Mouse (Mus musculus) heart, embryonic 10.5 days (tissue): ENCODE data around the gene Timp3. TPM values are rescaled to one million over a fixed set of nuclear protein-coding genes. Genes with fewer than 3 reads are reported as not detected.

Experiments used
- DNase-seq: peaks from one replicate; pipeline ENCODE4 v3.0.0-alpha.2; 2017; ENCODE audit warnings: low spot score
- H3K27ac ChIP-seq: fragments of 300-500 bp; sonication (generic); 2 replicates; pipeline ENCODE4 v1.5.1; 2016; ENCODE audit warnings: mild to moderate bottlenecking
- H3K27me3 ChIP-seq: fragments of 300-500 bp; sonication (generic); 2 replicates; pipeline ENCODE4 v1.6.1; 2016; ENCODE audit warnings: mild to moderate bottlenecking; ENCODE audit not compliant: poor library complexity, insufficient read depth, severe bottlenecking
- H3K36me3 ChIP-seq: fragments of 300-500 bp; sonication (generic); 2 replicates; pipeline ENCODE4 v1.6.1; 2016; ENCODE audit warnings: mild to moderate bottlenecking, moderate library complexity
- H3K4me1 ChIP-seq: fragments of 300-500 bp; sonication (generic); 2 replicates; pipeline ENCODE4 v1.6.1; 2016; ENCODE audit warnings: mild to moderate bottlenecking
- H3K4me3 ChIP-seq: fragments of 300-500 bp; sonication (generic); 2 replicates; pipeline ENCODE4 v1.5.1; 2016; ENCODE audit warnings: mild to moderate bottlenecking, moderate library complexity
- H3K9me3 ChIP-seq: fragments of 300-500 bp; sonication (generic); 2 replicates; pipeline ENCODE4 v1.6.1; 2016; ENCODE audit warnings: mild to moderate bottlenecking, moderate library complexity
- WGBS: fragments of 180-500 bp; shearing (Covaris S2); methylation state at CpG from one replicate; pipeline ENCODE4 v1.1.7; 2016; 5-methylcytosine and 5-hydroxymethylcytosine counted together
- polyA plus RNA-seq: library from polyadenylated mRNA; unstranded; fragments of >200 nt; fragmentation: Nextera tagmentation; extraction: Ambion mirVana; gene quantifications from 2 replicates; pipeline ENCODE4 v1.2.1, GENCODE M21; 2016

The Timp3 gene
- polyA plus RNA-seq, 1 experiment from 2014 or later = 44.7 TPM

- peaks cover 80% of the 10 kb centered on the region for H3K4me1 ChIP-seq
Measured at GRCm38 (mm10) chr10:86334581-86334980, 34.4 kb downstream of the Timp3 start.

GRCm38 (mm10) chr10:86336506-86336905 lies 36.3 kb downstream of the Timp3 start:
- Histone ChIP-seq H3K4me3 (no peak overlapping the region), H3K36me3 (no peaks in the 10 kb centered on the region), H3K27ac (no peak overlapping the region), H3K9me3 (no peaks in the 10 kb centered on the region), H3K4me1 (peaks cover 88% of the 10 kb centered on the region), H3K27me3 (no peaks in the 10 kb centered on the region)
- WGBS = 61% methylated on average over 1 of the region's 1 CpGs
- DNase-seq = no peak

More at GRCm38 (mm10) chr10:86334581-86334980, 34.4 kb downstream of the Timp3 start:
- H3K27me3 ChIP-seq = no peaks in the 10 kb centered on the region
- no peaks in the 10 kb centered on the region for H3K9me3 ChIP-seq
- H3K27ac ChIP-seq = no peak overlapping the region; the same call in 1 of the 2 replicates
- DNase-seq = no peak
- no peak overlapping the region for H3K4me3 ChIP-seq
- H3K36me3 ChIP-seq = no peaks in the 10 kb centered on the region
- WGBS = 46% methylated on average over 8 of the region's 8 CpGs

- peaks cover 88% of the 10 kb centered on the region for H3K4me1 ChIP-seq
- H3K27ac ChIP-seq = no peak overlapping the region
- no peaks in the 10 kb centered on the region for H3K9me3 ChIP-seq
- no peaks in the 10 kb centered on the region for H3K36me3 ChIP-seq
- WGBS = 50% methylated on average over 3 of the region's 3 CpGs
- no peak for DNase-seq
- H3K4me3 ChIP-seq = no peak overlapping the region
- H3K27me3 ChIP-seq = no peaks in the 10 kb centered on the region
Measured at GRCm38 (mm10) chr10:86337239-86337638, 37.1 kb downstream of the Timp3 start.

GRCm38 (mm10) chr10:86338121-86338715 lies 38.0 kb downstream of the Timp3 start:
- H3K4me1 ChIP-seq = peaks cover 88% of the 10 kb centered on the region
- H3K27ac ChIP-seq = no peak overlapping the region
- H3K27me3 ChIP-seq = no peaks in the 10 kb centered on the region
- no peak overlapping the region for H3K4me3 ChIP-seq
- no peaks in the 10 kb centered on the region for H3K9me3 ChIP-seq
- WGBS = 67% methylated on average over 4 of the region's 4 CpGs
- no peaks in the 10 kb centered on the region for H3K36me3 ChIP-seq
- DNase-seq = no peak

GRCm38 (mm10) chr10:86339121-86339520 lies 38.9 kb downstream of the Timp3 start:
- 0 out of 2 replicates have a peak overlapping the region, but pooled peaks have one; percentile 76 for H3K27ac ChIP-seq
- H3K27me3 ChIP-seq = no peaks in the 10 kb centered on the region
- H3K36me3 ChIP-seq = peaks cover 2% of the 10 kb centered on the region; the same call in 1 of the 2 replicates
- H3K9me3 ChIP-seq = no peaks in the 10 kb centered on the region
- DNase-seq = no peak
- peaks cover 90% of the 10 kb centered on the region for H3K4me1 ChIP-seq
- H3K4me3 ChIP-seq = no peak overlapping the region
- WGBS = 64% methylated on average over 4 of the region's 4 CpGs

GRCm38 (mm10) chr10:86339649-86340379 lies 39.6 kb downstream of the Timp3 start:
- Histone ChIP-seq H3K27ac (peak overlapping the region; percentile 76), H3K4me1 (peaks cover 90% of the 10 kb centered on the region), H3K9me3 (no peaks in the 10 kb centered on the region), H3K36me3 (peaks cover 9% of the 10 kb centered on the region), H3K4me3 (no peak overlapping the region), H3K27me3 (no peaks in the 10 kb centered on the region; the same call in 1 of the 2 replicates)
- DNase-seq = no peak
- 47% methylated on average over 2 of the region's 2 CpGs for WGBS

- no peak for DNase-seq
- no peaks in the 10 kb centered on the region for H3K9me3 ChIP-seq
- 73% methylated on average over 7 of the region's 7 CpGs for WGBS
- H3K27ac ChIP-seq = 0 out of 2 replicates have a peak overlapping the region, but pooled peaks have one; percentile 76
- H3K4me3 ChIP-seq = no peak overlapping the region
- no peaks in the 10 kb centered on the region; the same call in 1 of the 2 replicates for H3K27me3 ChIP-seq
- peaks cover 14% of the 10 kb centered on the region for H3K36me3 ChIP-seq
- H3K4me1 ChIP-seq = peaks cover 85% of the 10 kb centered on the region
Measured at GRCm38 (mm10) chr10:86340421-86340820, 40.2 kb downstream of the Timp3 start.

- no peaks in the 10 kb centered on the region; the same call in 1 of the 2 replicates for H3K27me3 ChIP-seq
- no peak for DNase-seq
- peaks cover 20% of the 10 kb centered on the region for H3K36me3 ChIP-seq
- H3K4me3 ChIP-seq = no peak overlapping the region
- peak overlapping the region; percentile 67 for H3K27ac ChIP-seq
- H3K4me1 ChIP-seq = peaks cover 84% of the 10 kb centered on the region
- H3K9me3 ChIP-seq = no peaks in the 10 kb centered on the region
- whole genome bisulfite sequencing = 69% methylated on average over 3 of the region's 3 CpGs
Measured at GRCm38 (mm10) chr10:86340991-86341527, 40.9 kb downstream of the Timp3 start.

GRCm38 (mm10) chr10:86341589-86341988 lies 41.4 kb downstream of the Timp3 start:
- Histone ChIP-seq H3K27me3 (no peaks in the 10 kb centered on the region; the same call in 1 of the 2 replicates), H3K4me3 (no peak overlapping the region), H3K9me3 (no peaks in the 10 kb centered on the region), H3K27ac (peak overlapping the region; percentile 67), H3K36me3 (peaks cover 25% of the 10 kb centered on the region), H3K4me1 (peaks cover 79% of the 10 kb centered on the region)
- WGBS = 24% methylated on average over 8 of the region's 8 CpGs
- no peak for DNase-seq

GRCm38 (mm10) chr10:86342151-86342550 lies 42.0 kb downstream of the Timp3 start:
- Histone ChIP-seq H3K36me3 (peaks cover 27% of the 10 kb centered on the region), H3K4me1 (peaks cover 73% of the 10 kb centered on the region), H3K4me3 (no peak overlapping the region), H3K27me3 (no peaks in the 10 kb centered on the region; the same call in 1 of the 2 replicates), H3K27ac (peak overlapping the region; percentile 31), H3K9me3 (no peaks in the 10 kb centered on the region)
- no peak for DNase-seq
- WGBS = 78% methylated on average over 4 of the region's 4 CpGs

GRCm38 (mm10) chr10:86342713-86343112 lies 42.5 kb downstream of the Timp3 start:
- no peak for DNase-seq
- no peaks in the 10 kb centered on the region; the same call in 1 of the 2 replicates for H3K27me3 ChIP-seq
- WGBS = 50% methylated on average over 7 of the region's 7 CpGs
- H3K27ac ChIP-seq = peak overlapping the region; percentile 31; the same call in 1 of the 2 replicates
- H3K9me3 ChIP-seq = no peaks in the 10 kb centered on the region
- no peak overlapping the region for H3K4me3 ChIP-seq
- peaks cover 30% of the 10 kb centered on the region for H3K36me3 ChIP-seq
- peaks cover 68% of the 10 kb centered on the region for H3K4me1 ChIP-seq

- Histone ChIP-seq H3K4me1 (peaks cover 64% of the 10 kb centered on the region), H3K9me3 (no peaks in the 10 kb centered on the region), H3K27ac (no peak overlapping the region), H3K27me3 (no peaks in the 10 kb centered on the region; the same call in 1 of the 2 replicates), H3K36me3 (peaks cover 33% of the 10 kb centered on the region), H3K4me3 (no peak overlapping the region)
- no peak for DNase-seq
- WGBS = 81% methylated on average over 6 of the region's 6 CpGs
Measured at GRCm38 (mm10) chr10:86343362-86343761, 43.2 kb downstream of the Timp3 start.

GRCm38 (mm10) chr10:86343931-86344330 lies 43.8 kb downstream of the Timp3 start:
- no peaks in the 10 kb centered on the region; the same call in 1 of the 2 replicates for H3K27me3 ChIP-seq
- no peak for DNase-seq
- peaks cover 33% of the 10 kb centered on the region for H3K36me3 ChIP-seq
- H3K4me3 ChIP-seq = no peak overlapping the region
- 69% methylated on average over 7 of the region's 7 CpGs for WGBS
- H3K27ac ChIP-seq = no peak overlapping the region
- peaks cover 58% of the 10 kb centered on the region for H3K4me1 ChIP-seq
- H3K9me3 ChIP-seq = no peaks in the 10 kb centered on the region
